ENCODE assay signal across 8 mouse cellular contexts in genomic region chr3:88758045-88758500, GRCm38 (mm10). TPM values are rescaled to one million over a fixed set of nuclear protein-coding genes. Genes with fewer than 3 reads are reported as not detected.
DNase-seq lines count a peak whose midpoint lies in the region; ATAC-seq lines count a peak whose summit lies in the region.

No protein-coding gene starts in this region.

- H3K27me3 ChIP-seq in embryonic facial prominence, embryonic 11.5 days (ENCODE audit: control insufficient read depth, insufficient read depth, low read length): no peaks in the 10 kb centered on the region
- H3K27me3 ChIP-seq in midbrain, embryonic 11.5 days (ENCODE audit: control insufficient read depth, insufficient read depth, low read length): no peaks in the 10 kb centered on the region
- no peaks in the 10 kb centered on the region for H3K27me3 ChIP-seq in stomach, embryonic 15.5 days (replicated peaks)

- DNase-seq in adrenal gland, postnatal 25 days: peak; percentile 53
- peak; percentile 53 for DNase-seq in embryonic facial prominence, embryonic 11.5 days (ENCODE audit: low spot score)
- DNase-seq in heart, adult 18-20 months: peak; percentile 78 to 83
- DNase-seq in kidney, adult 18-20 months: peak; percentile 26
- peak; percentile 72 to 81 for DNase-seq in left cerebral cortex, postnatal 36 days (ENCODE audit: low spot score in 2 of 2)
- peak; percentile 93 for DNase-seq in midbrain, embryonic 11.5 days (ENCODE audit: low spot score, missing footprints)
- DNase-seq in thymus, postnatal 10 days (ENCODE audit: low spot score in 2 of 2): no peak

- 0 out of 2 replicates have a peak, but pooled peaks have one; percentile 45 for ATAC-seq in embryonic facial prominence, embryonic 11.5 days (replicated peaks; ENCODE audit: insufficient number of reproducible peaks, low FRiP score, low TSS enrichment, low read depth)
- peak; percentile 90 for ATAC-seq in midbrain, embryonic 11.5 days (ENCODE audit: low FRiP score)
- peak; percentile 70 for ATAC-seq in stomach, embryonic 15.5 days (ENCODE audit: insufficient read depth, low FRiP score, low read depth)

- no peaks in the 10 kb centered on the region for H3K4me1 ChIP-seq in embryonic facial prominence, embryonic 11.5 days (ENCODE audit: control insufficient read depth, insufficient read depth, low read length)
- peaks cover 31% of the 10 kb centered on the region for H3K4me1 ChIP-seq in midbrain, embryonic 11.5 days (ENCODE audit: control insufficient read depth, insufficient read depth, low read length)
- H3K4me1 ChIP-seq in stomach, embryonic 15.5 days: peaks cover 14% of the 10 kb centered on the region

- no peak overlapping the region for H3K4me2 ChIP-seq in embryonic facial prominence, embryonic 11.5 days (ENCODE audit: low read depth, low read length)
- peak overlapping the region; percentile 30 for H3K4me2 ChIP-seq in midbrain, embryonic 11.5 days
- no peak overlapping the region; the same call in 1 of the 2 replicates for H3K4me2 ChIP-seq in stomach, embryonic 15.5 days

- peaks cover 9% of the 10 kb centered on the region for H3K36me3 ChIP-seq in embryonic facial prominence, embryonic 11.5 days (replicated peaks; ENCODE audit: control insufficient read depth, insufficient read depth, low read depth, low read length)
- peaks cover 19% of the 10 kb centered on the region for H3K36me3 ChIP-seq in midbrain, embryonic 11.5 days (ENCODE audit: control insufficient read depth, insufficient read depth, low read length)
- no peaks in the 10 kb centered on the region for H3K36me3 ChIP-seq in stomach, embryonic 15.5 days

- intact Hi-C loops in left cerebral cortex, postnatal 36 days (cut with DNase I): no loop called here

- H3K9me3 ChIP-seq in embryonic facial prominence, embryonic 11.5 days (replicated peaks; ENCODE audit: control insufficient read depth, low read length): no peaks in the 10 kb centered on the region
- H3K9me3 ChIP-seq in midbrain, embryonic 11.5 days (ENCODE audit: control insufficient read depth, low read length): no peaks in the 10 kb centered on the region
- no peaks in the 10 kb centered on the region for H3K9me3 ChIP-seq in stomach, embryonic 15.5 days

- 0 out of 2 replicates have a peak overlapping the region, but pooled peaks have one; percentile 28 for H3K27ac ChIP-seq in embryonic facial prominence, embryonic 11.5 days (replicated peaks; ENCODE audit: low read depth, low read length)
- peak overlapping the region; percentile 95 for H3K27ac ChIP-seq in midbrain, embryonic 11.5 days (ENCODE audit: low read depth, low read length)
- H3K27ac ChIP-seq in stomach, embryonic 15.5 days: peak overlapping the region; percentile 66

- peak overlapping the region; percentile 23 for H3K9ac ChIP-seq in embryonic facial prominence, embryonic 11.5 days (replicated peaks; ENCODE audit: low read length)
- peak overlapping the region; percentile 65 for H3K9ac ChIP-seq in midbrain, embryonic 11.5 days (ENCODE audit: low read length)
- no peak overlapping the region for H3K9ac ChIP-seq in stomach, embryonic 15.5 days

- WGBS in embryonic facial prominence, embryonic 11.5 days: 18% methylated on average over 5 of the region's 5 CpGs
- whole genome bisulfite sequencing in midbrain, embryonic 11.5 days: 4% methylated on average over 5 of the region's 5 CpGs
- 16% methylated on average over 5 of the region's 5 CpGs for WGBS in stomach, embryonic 15.5 days

- no peak overlapping the region for H3K4me3 ChIP-seq in embryonic facial prominence, embryonic 11.5 days (ENCODE audit: low read depth, low read length)
- H3K4me3 ChIP-seq in midbrain, embryonic 11.5 days (ENCODE audit: low read depth, low read length): no peak overlapping the region
- H3K4me3 ChIP-seq in stomach, embryonic 15.5 days (replicated peaks): no peak overlapping the region

RNA-seq across cellular contexts. Expression of gene Syt11, which starts 16.9 kb away (rescaled TPM):
- total RNA-seq in adrenal gland, postnatal 25 days (2021): 7.8 and 11.1 TPM in 2 replicates
- 51.5 and 59.1 TPM in 2 replicates for polyA plus RNA-seq in embryonic facial prominence, embryonic 11.5 days (2014; fragmentation: Nextera tagmentation; extraction: Ambion mirVana)
- total RNA-seq in heart, adult 18-20 months (2021): 1 to 10 TPM; 5.4 to 8.0 TPM
- 100 to 1,000 TPM; 498 to 620 TPM for total RNA-seq in left cerebral cortex, postnatal 36 days (2021)
- 178 and 180 TPM in 2 replicates for polyA plus RNA-seq in midbrain, embryonic 11.5 days (2014; fragmentation: Nextera tagmentation; extraction: Ambion mirVana)
- 17.1 and 22.3 TPM in 2 replicates for polyA plus RNA-seq in stomach, embryonic 15.5 days (2015; fragmentation: Nextera tagmentation; extraction: Ambion mirVana)

RNA-seq across cellular contexts. Expression of gene Rit1, which starts 41.4 kb away (rescaled TPM):
- 48.7 and 65.4 TPM in 2 replicates for total RNA-seq in adrenal gland, postnatal 25 days (2021)
- 41.4 and 41.7 TPM in 2 replicates for polyA plus RNA-seq in embryonic facial prominence, embryonic 11.5 days (2014; fragmentation: Nextera tagmentation; extraction: Ambion mirVana)
- total RNA-seq in heart, adult 18-20 months (2021): 10 to 100 TPM; 70.5 to 95.6 TPM
- 10 to 100 TPM; 47.9 to 51.3 TPM for total RNA-seq in left cerebral cortex, postnatal 36 days (2021)
- polyA plus RNA-seq in midbrain, embryonic 11.5 days (2014; fragmentation: Nextera tagmentation; extraction: Ambion mirVana): 43.8 and 48.8 TPM in 2 replicates
- polyA plus RNA-seq in stomach, embryonic 15.5 days (2015; fragmentation: Nextera tagmentation; extraction: Ambion mirVana): 52.3 and 56.4 TPM in 2 replicates

Comparison
In these comparisons a context has a peak if more than half of its experiments do, and no peak if none do; other contexts are left out.
1. DNase-seq: peak in adrenal gland, postnatal 25 days (single experiment), embryonic facial prominence, embryonic 11.5 days (single experiment), heart, adult 18-20 months (2 of 2), kidney, adult 18-20 months (single experiment), left cerebral cortex, postnatal 36 days (2 of 2) and midbrain, embryonic 11.5 days (single experiment); none in thymus, postnatal 10 days (0 of 2).
2. H3K27ac ChIP-seq: peak in every context shown above with its lines; median percentile 95 in midbrain, embryonic 11.5 days; 66 in stomach, embryonic 15.5 days; 28 in embryonic facial prominence, embryonic 11.5 days.
3. RNA of gene Syt11, which starts 16.9 kb away (total RNA-seq): 498 to 620 TPM in left cerebral cortex, postnatal 36 days; 7.8 to 11.1 TPM in adrenal gland, postnatal 25 days and 5.4 to 8.0 TPM in heart, adult 18-20 months; every median in the first group is over 10 times any median in the second.
4. Peak in every context shown above with its lines, with median percentiles within 50 percentile points of each other: ATAC-seq.